Mouse (Mus musculus) embryo, embryonic 11.5 days (tissue): ENCODE results near the gene Baiap2.
A peak's percentile ranks its signal among the peaks of the same experiment; 100 is the strongest.

ENCODE experiments used
- DNase-seq: peaks from one replicate; pipeline ENCODE4 v3.0.0-alpha.2; 2012; ENCODE audit warnings: low read depth, low spot score

Gene Baiap2

GRCm38 (mm10) chr11:119978701-119979100 is 36.1 kb downstream of the Baiap2 start:
- no peak for DNase-seq

GRCm38 (mm10) chr11:119979596-119980385 is 37.2 kb downstream of the Baiap2 start:
- DNase-seq, result no peak

- DNase-seq, result no peak
Measured at GRCm38 (mm10) chr11:119981769-119982168, 39.2 kb downstream of the Baiap2 start.

- DNase-seq, result no peak
Measured at GRCm38 (mm10) chr11:119982236-119982635, 39.7 kb downstream of the Baiap2 start.

- no peak for DNase-seq
Measured at GRCm38 (mm10) chr11:119983151-119983550, 40.6 kb downstream of the Baiap2 start.

- DNase-seq, result no peak
Measured at GRCm38 (mm10) chr11:119986751-119987425, 44.3 kb downstream of the Baiap2 start.

- no peak for DNase-seq
Measured at GRCm38 (mm10) chr11:119987876-119988275, 45.3 kb downstream of the Baiap2 start.

- no peak for DNase-seq
Measured at GRCm38 (mm10) chr11:119988391-119988790, 45.8 kb downstream of the Baiap2 start.

- DNase-seq, result no peak
Measured at GRCm38 (mm10) chr11:119989115-119989564, 46.6 kb downstream of the Baiap2 start.

- DNase-seq, result no peak
Measured at GRCm38 (mm10) chr11:119990658-119991337, 48.2 kb downstream of the Baiap2 start.

GRCm38 (mm10) chr11:119991338-119991678 is 48.7 kb downstream of the Baiap2 start:
- peak; percentile 79 for DNase-seq

GRCm38 (mm10) chr11:119997351-119997750 is 54.8 kb downstream of the Baiap2 start:
- no peak for DNase-seq

GRCm38 (mm10) chr11:120002041-120002440 is 59.5 kb downstream of the Baiap2 start:
- DNase-seq, result no peak

- no peak for DNase-seq
Measured at GRCm38 (mm10) chr11:120002634-120003220, 60.2 kb downstream of the Baiap2 start.

- DNase-seq, result no peak
Measured at GRCm38 (mm10) chr11:120005434-120006317, 63.1 kb downstream of the Baiap2 start.

- no peak for DNase-seq
Measured at GRCm38 (mm10) chr11:120007496-120008080, 65.0 kb downstream of the Baiap2 start.

- no peak for DNase-seq
Measured at GRCm38 (mm10) chr11:120008501-120008900, 65.9 kb downstream of the Baiap2 start.

GRCm38 (mm10) chr11:120008956-120009355 is 66.4 kb downstream of the Baiap2 start:
- DNase-seq, result no peak

GRCm38 (mm10) chr11:120009937-120010336 is 67.4 kb downstream of the Baiap2 start:
- DNase-seq, result no peak

- no peak for DNase-seq
Measured at GRCm38 (mm10) chr11:120011114-120011760, 68.7 kb downstream of the Baiap2 start.
